Mouse (Mus musculus) monocyte, adult 2 months (primary cell): ENCODE results near the gene Gm20914.
"Not testable (repeated sequence)": the region's sequence is repeated elsewhere in the genome, so short reads cannot be mapped to it uniquely, and the experiment has no call there.

Experiments used
- DNase-seq, 2 experiments: peaks; one replicate each; pipeline ENCODE4 v3.0.0; 2022; ENCODE audit warnings: low spot score in 2 of 2, low read depth in 1 of 2

The Gm20914 gene

GRCm38 (mm10) chrY:5725678-5726077 lies at the start of gene Gm20914:
Gene Gm20914, plus strand, starts transcription at chrY:5725978.
- DNase-seq, result not testable (repeated sequence)
